Mouse (Mus musculus): ENCODE measurements around the gene Mab21l1.

The Mab21l1 gene

DNA sequence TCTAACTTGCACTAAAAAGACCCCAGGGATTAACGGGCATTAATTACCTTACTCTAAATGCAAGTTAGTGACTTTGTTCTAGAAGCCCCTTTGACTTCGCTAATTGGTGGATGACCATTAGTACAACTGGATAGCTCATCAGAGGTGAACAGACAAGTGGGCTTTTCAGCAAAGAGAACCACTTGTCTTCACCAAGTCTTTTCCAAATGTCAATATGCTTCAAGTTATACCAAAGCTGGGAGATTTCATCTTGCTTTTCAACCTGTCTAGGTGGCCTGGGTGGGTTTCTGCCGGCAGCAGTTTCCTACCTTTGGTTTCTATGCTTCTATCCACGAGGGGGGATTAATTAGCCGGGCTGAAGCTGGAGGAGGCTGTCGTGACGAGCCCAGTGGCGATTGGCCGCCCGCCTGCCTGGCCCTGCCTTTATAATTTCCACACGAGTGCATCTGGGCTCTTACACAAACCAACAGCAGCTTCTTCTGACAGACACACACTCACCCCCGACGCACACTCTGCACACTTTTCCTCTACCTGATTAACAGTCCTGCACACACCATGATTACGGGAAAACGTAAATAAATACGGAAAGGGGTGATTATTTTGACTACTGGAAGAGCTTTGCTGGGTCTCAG lies at the start of gene Mab21l1:
Gene Mab21l1 (plus strand): TSS at position 455 of the 632 bp plus-strand sequence.
- no peak for DNase-seq

DNA sequence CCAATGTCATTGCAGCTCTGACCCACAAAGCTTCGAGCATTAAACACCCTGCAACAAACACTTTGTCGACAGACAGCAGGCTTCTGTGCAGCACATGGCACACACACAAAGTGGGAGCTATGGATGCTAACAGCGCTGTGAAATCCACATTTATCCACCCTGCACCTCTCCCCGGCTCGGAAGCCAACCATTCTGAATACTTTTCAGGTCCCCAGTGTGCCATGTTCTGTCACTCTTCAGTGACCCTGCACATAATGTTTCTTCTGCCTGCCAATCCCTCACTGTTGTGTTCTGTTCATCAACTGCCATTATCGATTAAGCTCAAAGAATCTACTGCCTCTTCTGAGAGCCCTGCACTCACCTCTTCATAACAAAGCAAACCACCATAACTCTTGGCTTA lies 48.6 kb upstream of the Mab21l1 start:
- DNase-seq: no peak

DNA sequence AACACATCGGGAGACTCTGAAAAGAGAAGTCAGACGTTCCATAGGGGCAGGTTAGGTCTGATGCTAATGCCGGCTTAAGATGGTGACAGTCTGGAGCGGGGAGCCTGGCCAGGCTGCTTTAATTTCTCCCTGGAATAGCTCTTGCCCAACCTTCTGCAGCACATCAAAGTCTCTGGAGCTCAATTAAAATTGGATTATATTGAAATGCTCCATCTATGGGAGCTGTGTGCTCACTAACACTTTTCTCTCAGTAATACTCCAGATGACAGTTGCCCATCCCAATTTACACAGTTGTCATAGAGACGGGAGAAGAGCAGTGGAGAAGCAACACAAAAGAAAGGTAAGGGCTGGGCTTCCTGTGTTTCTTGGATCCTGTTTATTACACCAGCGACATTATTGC lies 40.9 kb upstream of the Mab21l1 start:
- DNase-seq: no peak

DNA sequence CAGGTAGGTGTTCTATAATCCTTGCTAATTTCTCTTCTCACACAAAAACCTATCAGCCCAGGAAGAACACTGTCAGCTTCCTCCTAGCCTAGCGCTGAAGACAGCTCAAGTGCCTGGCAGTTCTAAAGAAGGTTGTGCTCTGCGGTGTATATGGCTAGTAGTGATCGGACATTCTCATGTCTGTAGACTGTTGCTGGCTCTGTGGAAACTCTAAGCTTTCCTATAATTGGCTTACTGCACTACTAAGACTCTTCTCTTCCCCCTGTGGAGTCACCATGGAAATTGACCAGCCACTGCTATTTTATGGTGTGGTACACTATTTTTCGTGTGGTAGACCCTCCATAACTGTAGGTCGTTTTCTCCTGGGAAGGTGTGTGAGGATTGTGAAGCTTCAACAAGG lies 40.1 kb upstream of the Mab21l1 start:
- no peak for DNase-seq

DNA sequence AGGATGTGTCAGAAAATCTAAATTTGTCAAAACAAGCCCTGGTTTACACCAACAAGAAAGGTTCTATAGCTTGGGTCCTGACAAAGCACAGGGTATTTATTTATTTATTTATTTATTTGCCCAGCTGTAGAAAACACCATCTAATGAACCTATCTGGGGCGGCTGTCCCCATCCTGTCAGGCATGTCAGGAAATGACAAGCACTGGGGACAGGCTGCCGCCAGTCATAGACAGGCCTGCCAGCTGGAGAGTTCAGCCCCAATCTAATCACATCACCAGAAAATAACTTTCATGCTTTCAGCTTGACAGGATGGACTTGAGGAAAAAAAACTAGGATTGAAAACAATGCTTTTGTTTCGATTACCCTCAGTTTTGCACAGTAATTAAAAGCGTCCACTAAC lies 39.7 kb upstream of the Mab21l1 start:
- DNase-seq: no peak

DNA sequence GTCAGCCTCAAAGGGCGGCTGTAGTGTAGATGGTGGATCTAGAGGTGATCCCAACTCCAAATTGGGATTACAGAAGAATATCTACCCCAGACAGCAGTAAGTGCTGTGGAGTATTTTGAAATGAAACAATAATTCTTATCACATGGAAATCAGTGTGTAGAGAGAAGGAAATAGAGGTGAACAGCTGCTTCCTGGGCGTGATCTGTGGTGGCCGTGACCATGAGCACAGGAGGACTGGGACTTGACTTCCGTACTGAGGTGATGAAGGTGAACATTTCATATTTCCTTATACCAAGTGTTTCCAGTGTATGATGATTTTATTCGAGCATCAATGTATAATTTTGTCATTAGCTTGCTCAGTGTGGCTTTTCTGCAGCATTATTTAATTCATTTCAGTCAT lies 38.4 kb upstream of the Mab21l1 start:
- DNase-seq: no peak

DNA sequence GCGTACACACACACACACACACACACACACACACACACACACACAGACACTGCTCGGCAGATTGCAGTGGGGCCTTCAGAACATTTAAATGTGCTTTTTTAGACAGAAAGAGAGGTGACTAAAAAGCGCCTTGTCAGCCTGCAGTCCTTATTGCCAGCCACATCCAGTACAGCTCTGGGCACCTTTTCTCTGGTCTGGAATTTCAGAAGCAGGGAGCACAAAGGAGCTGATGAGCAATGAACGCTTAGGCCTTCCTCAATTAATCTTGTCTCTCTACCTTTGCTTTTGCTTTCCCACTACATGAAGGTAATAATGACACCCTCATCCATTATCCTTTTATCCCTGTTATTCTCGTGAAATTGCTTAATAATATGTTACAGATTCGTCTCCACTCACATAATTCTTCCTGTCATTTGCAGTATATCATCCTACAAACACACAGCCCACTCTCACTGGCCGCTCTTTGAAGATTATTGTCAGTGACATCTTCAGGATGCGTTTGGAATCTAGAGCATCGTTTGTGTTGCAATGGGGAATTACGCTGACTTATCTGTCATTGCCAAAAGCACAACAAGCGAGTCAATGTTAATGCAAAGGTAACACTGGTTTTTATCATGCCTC lies 31.8 kb upstream of the Mab21l1 start:
- DNase-seq: no peak

DNA sequence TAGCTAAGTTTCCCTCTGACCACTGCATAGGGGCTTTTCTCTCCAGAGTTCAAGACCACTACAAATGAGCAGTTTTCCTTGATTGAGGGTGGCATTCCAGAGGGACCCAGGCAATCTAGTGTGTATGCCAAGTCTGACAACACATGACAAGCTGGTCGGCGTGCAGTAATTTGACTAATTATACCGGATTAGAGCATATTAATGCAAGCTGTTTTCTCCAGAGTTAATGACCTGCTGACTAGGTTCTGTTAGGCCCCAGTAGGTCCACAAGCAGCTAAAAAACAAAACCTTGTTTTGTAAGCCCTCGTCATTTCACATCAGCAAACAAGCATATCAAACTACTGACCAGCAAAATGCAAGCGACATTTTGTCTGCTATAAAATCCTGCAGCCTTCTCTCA lies 30.9 kb upstream of the Mab21l1 start:
- DNase-seq: no peak

DNA sequence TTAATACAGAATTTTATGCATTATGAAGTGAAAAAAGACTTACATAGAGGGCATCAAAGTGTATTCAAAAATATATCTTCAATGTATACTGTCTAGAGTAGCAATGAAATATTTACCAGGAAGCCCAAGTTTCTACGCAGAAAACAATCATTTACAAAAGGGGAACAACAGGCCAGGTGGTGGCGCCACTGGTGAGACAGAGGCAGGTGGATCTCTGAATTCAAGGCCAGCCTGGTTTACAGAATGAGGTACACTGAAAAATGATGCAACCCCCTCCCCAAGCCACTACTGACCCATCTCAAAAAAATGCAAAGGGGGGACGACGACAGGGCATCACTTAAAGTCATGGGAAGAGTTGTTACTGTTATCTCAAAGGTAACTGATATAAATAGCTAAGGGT lies 29.8 kb upstream of the Mab21l1 start:
- no peak for DNase-seq

DNA sequence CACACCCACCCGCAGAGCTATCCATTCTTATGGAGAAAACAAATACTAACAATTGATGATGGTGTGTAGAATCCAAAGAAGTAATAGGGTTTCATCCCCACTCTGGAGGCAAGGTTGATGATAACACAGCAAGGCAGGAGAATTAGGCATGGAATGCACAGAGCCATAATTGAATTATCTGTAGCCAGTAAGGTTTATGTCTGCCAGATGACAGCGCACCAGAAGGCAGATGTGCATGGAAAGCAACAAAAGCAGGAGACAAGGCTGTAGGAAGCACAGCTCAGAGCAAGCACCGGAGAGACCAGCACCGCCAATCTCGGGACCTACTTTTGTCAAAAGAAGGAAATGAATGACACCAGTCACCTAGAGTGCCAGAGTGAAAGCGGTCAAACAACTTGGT lies 28.4 kb upstream of the Mab21l1 start:
- no peak for DNase-seq

DNA sequence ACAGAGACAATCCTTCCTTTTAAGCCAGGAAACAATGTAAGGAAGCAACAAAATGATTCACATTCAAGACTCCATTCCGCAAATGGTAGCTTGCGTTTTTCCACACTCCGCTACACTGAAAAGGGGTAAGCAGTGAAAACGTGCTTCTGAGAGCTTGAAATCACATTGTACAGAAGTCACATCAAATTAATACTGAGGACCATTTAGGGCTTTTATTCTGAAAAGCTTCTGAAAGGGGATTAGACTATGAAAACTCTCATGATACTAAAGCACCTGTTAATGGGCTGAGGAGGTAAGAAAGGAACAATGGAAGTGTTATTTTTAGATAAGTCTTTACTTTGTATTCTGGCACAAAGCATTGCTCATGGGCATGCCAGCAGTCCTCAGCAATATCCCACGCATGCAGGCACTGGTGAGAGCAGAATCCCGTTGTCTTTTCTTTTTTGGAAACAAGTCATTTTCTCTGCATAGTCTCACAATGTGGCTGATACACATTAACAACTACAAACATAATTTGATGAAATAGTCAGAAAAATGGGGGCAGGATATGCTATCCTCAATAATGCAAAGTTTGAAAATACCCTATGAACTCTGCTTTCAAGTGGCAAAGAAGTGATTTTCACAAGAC lies 27.2 kb upstream of the Mab21l1 start:
- DNase-seq: no peak

DNA sequence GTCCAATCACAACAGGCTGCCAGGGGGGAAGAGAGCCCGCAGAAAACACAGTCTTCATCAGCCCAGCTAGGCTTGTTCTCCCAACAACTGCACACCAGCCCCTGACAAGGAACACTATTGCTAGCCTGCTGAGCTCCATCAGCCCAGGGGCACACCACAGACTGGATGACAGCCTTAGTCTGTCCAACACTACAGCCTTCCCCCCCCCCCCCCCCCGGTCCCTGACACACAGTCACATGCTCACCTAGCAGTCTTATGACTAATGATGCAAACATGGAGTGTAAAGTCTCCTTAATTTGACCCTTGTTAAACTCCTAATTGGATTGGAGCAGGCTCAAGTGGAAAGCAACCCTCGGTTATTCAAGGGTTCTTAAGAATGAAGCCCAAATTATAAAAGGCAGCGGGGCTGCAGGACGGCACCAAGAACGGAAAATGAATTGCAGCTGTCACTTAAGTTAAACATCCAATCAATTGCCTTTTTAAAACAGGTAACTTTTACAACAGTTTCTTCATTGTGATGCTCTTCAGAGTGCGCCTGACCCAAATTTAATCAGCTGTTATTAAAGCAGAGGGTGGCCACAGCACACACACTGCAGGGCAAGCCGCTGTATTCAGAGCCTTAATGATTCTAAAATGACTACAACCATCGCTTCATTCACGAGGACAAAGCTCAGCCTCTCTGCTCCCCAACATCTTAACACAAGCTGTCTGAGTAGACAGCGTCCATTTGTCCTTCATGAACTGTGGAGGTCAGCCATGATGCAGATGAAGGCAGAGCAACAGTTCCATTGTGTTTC lies 26.3 kb upstream of the Mab21l1 start:
- no peak for DNase-seq

DNA sequence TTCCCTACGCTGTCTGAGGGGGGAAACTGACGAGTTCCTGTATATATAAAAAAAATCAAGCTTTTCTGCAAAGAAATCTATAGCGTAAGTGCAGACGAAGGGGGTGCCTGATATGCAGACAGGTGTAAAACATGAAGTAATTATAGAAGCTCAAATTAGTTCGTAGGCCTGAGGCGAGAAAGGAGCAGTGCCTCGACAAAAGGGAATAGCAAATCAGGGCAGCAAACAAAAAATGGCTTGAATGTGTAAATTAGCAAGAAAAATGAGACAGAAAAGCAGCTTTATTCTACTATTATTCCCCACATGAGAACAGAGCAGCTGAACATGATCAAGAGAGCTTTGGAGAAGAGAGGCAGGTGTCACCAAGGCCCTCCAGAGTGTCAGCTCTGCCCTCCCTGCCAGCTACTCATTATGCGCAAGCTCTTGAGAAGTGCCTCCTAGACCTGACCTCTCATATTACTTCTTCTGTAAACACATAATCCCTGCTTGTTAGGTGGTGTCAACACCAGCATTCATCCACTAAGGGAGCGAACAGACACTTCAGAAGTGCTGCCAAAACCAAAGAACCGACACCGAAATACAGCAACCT lies 25.6 kb upstream of the Mab21l1 start:
- DNase-seq: no peak

DNA sequence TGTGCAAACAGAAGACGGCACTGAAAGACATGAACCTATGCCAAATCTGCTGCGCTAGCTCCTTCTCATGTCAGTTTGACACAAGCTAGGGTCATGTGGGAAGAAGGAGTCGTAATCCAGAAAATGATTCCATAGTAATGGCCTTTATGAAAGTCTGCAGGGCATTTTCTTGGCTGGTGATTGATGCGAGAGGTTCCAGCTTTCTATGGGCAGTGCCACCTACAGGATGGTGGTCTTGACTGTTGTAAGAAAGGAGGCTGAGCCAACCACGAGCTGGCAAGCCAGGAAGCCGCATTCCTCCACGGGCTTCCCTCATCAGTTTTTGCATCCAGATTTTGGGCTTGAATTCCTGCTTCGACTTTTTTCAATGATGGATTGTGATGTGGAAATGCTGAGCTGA lies 24.0 kb upstream of the Mab21l1 start:
- DNase-seq: no peak

DNA sequence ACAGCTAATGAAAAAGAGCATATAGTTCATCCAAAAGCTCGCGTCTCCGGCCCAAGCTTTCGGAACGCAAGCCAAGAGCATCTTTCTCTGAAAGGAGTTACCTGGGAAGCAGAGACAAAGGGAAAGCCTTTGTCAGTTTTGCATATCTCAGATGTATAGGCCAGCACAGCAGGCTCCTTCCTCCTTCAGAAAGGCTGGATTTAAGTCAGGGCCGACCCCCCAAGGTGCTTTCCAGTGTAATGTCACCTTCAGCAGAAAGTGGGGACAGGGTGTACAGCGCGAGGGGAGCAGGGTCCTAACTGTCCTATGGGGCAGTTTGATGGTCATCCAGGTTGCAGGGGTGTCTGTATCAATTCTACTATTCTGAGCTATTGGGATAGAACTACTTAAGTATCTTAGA lies 18.7 kb upstream of the Mab21l1 start:
- DNase-seq: no peak

DNA sequence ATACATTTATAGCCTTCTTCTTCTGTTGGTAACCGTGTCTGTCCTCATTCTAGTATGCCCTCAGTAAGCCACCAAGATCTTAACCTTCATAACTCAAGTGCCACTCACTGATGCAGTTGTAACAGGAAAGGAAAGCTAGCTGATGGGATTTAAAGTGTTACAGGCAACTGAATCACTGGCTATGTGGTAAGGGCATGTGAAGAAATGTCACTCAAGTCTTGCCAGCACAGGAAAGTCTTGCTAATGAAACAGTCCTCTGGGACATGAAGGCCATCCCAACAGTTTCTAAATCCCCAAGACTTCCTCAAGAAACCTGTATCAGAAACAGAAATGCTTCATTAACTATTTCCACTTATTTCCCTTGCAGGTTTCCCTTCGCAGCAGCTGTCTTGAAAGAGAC lies 13.7 kb upstream of the Mab21l1 start:
- DNase-seq: no peak

DNA sequence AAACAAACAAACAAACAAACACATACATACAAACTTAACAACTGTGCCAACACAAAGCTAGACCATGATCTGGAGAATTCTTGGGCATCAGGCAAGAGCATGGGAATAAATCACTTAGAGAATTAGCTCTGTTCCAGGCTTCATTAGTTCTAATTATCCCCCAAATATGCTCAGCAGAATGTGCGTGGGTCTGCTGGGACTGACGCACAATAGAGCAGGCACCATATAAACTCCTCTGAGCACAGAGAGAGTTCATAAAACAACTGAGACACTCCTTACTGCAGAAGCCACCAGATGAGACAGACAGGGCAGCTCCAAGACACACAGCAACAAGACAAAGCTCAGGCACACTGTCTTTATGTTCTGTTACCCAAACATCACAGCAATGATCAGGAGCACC lies 13.0 kb upstream of the Mab21l1 start:
- DNase-seq: no peak

DNA sequence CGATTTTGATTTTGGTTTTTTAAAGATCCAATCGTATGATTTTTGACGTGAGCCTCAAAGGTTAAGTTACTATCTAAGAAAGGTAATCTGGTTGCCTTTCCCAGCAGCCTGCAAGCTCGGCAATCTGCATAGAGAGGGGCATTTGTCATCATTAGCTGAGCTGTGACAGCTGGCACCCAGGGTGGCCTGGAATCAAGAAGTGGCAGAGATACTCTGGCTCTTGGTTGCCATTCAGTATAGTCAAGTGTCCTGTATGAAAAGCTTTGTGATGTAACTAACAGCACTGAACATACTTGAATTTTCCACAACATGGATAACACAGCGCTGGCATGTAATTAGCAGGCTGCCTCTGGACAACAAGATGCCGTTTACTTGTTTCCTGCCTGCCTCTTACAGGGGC lies 8.1 kb upstream of the Mab21l1 start:
- no peak for DNase-seq

DNA sequence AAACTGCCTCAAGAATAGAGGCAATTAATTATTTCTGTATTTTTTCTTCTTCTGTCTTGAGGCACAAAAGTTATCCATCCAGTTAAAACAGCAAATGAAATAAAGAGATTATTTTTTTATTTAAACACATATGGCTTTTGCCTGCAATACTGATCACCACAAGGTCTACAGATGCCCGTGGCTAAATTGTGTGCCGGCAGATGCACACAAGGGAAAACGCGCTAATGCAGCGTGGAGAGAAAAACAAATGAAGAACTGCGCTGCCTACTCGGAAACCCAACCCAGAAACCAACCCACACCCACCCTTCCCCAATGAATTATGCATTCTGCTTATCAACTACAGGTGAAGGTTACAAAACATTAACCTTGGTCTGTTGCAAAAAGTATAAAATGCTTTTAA lies 7.1 kb upstream of the Mab21l1 start:
- no peak for DNase-seq

DNA sequence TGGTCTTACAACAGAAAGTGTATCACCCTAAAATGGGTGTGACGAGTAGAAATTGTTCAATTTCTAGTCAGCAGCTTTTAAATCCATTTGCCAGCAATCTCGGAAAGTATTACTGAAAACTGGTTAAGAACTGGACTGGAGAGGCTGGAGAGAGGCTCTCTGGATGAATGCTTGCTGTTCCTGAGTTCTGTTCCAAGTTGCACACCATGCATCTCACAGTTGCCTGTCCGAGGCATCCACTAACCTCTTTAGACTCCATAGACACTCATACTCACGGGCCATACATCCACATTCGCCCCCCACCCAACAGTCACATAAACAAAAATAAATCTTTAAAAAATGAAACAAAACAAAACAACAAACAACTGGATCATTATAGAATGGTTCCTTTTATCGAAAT lies 6.6 kb upstream of the Mab21l1 start:
- no peak for DNase-seq

DNA sequence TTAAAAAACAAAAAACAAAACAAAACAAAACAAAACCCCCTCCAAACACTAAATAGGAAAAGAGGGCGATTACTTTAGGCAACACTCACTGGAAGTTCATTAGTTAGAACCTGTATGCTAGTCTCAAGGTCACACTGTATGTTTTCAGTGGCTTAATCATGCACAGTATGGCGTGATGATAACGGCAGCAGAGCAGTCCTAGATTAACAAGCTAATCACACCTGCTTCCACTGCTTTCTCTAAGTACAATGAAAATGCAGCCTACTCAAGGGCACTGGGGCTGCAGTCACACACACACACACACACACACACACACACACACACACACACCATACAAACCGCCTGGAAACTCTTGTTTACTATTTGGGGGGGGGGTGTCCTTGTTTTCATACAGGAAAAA lies 4.8 kb upstream of the Mab21l1 start:
- DNase-seq: no peak

DNA sequence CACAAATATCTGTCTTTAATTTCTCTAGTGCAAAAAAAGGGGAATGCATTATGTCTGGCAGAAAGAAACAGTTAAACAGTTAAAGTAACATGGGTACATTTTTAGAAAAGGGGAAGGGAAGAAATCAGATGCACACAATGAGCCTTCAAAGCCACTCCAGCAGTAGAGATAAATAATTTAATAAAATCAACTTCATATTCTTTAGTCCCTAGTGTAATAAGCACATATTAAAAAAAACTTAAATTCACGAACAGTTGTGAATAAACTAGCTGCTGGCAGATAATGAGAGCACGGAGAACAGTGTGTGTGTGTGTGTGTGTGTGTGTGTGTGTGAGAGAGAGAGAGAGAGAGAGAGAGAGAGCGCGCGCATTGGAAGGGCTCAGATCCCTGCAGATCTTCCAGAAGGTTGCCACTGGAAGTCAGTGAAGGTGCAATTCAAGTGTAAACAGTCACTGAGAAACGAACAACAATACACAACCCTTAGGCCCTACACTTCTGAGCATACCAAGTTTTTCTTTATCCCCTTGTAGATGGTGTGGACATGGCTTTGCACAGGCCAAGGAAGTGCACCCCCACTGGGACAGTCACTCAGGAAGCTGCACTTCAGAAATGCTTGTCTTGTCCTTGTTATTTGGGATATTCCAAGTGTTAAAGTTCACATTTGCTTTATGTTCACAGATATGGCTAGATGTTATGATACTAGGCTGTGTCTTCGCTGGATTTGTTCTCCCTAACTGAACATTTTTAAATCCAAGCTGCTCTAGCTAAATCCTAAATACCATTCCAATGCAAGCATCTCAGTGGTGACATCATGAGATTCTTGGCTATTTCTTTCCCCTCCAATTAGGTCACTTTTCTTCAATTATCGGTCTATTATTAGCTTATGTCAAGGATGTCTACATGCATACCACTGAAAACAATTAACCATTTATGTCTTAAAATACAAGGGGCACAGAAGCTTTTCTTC lies 3.3 kb upstream of the Mab21l1 start:
- DNase-seq: no peak
